Mouse (Mus musculus) stomach, postnatal 0 days (tissue): Measurements from ENCODE around the gene Ptma. TPM values are rescaled to one million over a fixed set of nuclear protein-coding genes. Genes with fewer than 3 reads are reported as not detected.

ENCODE experiments used
- ATAC-seq: fragments of 200-750 bp; cut with Nextera tagmentation; 2 replicates; pipeline ENCODE4 v1.8.0; 2017; ENCODE audit not compliant: low FRiP score, low TSS enrichment
- DNase-seq: peaks from one replicate; pipeline ENCODE4 v3.0.0-alpha.2; 2016; ENCODE audit warnings: low spot score
- H3K27ac ChIP-seq: fragments of 300-500 bp; sonication (generic); replicated peaks from 2 replicates; pipeline ENCODE4 v1.5.1; 2014; ENCODE audit warnings: mild to moderate bottlenecking, control low read depth
- H3K27me3 ChIP-seq: fragments of 300-500 bp; sonication (generic); 2 replicates; pipeline ENCODE4 v1.6.1; 2014; ENCODE audit warnings: low read length; ENCODE audit not compliant: control insufficient read depth, insufficient read depth
- H3K36me3 ChIP-seq: fragments of 300-500 bp; sonication (generic); 2 replicates; pipeline ENCODE4 v1.6.1; 2014; ENCODE audit warnings: low read length, mixed read lengths; ENCODE audit not compliant: control insufficient read depth, insufficient read depth
- H3K4me1 ChIP-seq: fragments of 300-500 bp; sonication (generic); replicated peaks from 2 replicates; pipeline ENCODE4 v1.6.1; 2014; ENCODE audit warnings: antibody characterized with exemption; ENCODE audit not compliant: control insufficient read depth, insufficient read depth
- H3K4me2 ChIP-seq: fragments of 300-500 bp; sonication (generic); replicated peaks from 2 replicates; pipeline ENCODE4 v1.6.1; 2014; ENCODE audit warnings: low read depth, mild to moderate bottlenecking, control low read depth, moderate library complexity
- H3K4me3 ChIP-seq: fragments of 300-500 bp; sonication (generic); 2 replicates; pipeline ENCODE4 v1.5.1; 2014; ENCODE audit warnings: low read depth, low read length, control low read depth
- H3K9ac ChIP-seq: fragments of 300-500 bp; sonication (generic); 2 replicates; pipeline ENCODE4 v1.6.1; 2014; ENCODE audit warnings: mild to moderate bottlenecking, low read length, control low read depth, mixed read lengths
- H3K9me3 ChIP-seq: fragments of 300-500 bp; sonication (generic); 2 replicates; pipeline ENCODE4 v1.6.1; 2016; ENCODE audit warnings: low read length; ENCODE audit not compliant: control insufficient read depth
- CTCF ChIP-seq: IDR thresholded peaks from 2 replicates; pipeline ENCODE4 v1.5.1; 2016; ENCODE audit warnings: antibody characterized with exemption, low read depth, mild to moderate bottlenecking, moderate library complexity
- EP300 ChIP-seq: optimal IDR thresholded peaks from 2 replicates; pipeline ENCODE3; 2016; ENCODE audit warnings: antibody characterized with exemption
- WGBS: fragments of 180-500 bp; shearing (Covaris S2); extraction: QIAGEN DNeasy Blood & Tissue Kit; methylation state at CpG from one replicate; pipeline ENCODE4 v1.1.7; 2014; 5-methylcytosine and 5-hydroxymethylcytosine counted together
- polyA plus RNA-seq: library from polyadenylated mRNA; unstranded; fragments of >200 nt; fragmentation: Nextera tagmentation; extraction: Ambion mirVana; gene quantifications from 2 replicates; pipeline ENCODE4 v1.2.1, GENCODE M21; 2015

The Ptma gene
- polyA plus RNA-seq, 1 experiment from 2014 or later = 1,585 TPM

GRCm38 (mm10) chr1:86524619-86525498 lies 1.7 kb upstream of the Ptma start:
- Histone ChIP-seq H3K4me2 (peak overlapping the region; percentile 88), H3K9me3 (no peaks in the 10 kb centered on the region), H3K36me3 (peaks cover 6% of the 10 kb centered on the region; the same call in 1 of the 2 replicates), H3K27ac (peak overlapping the region; percentile 100), H3K4me1 (peaks cover 4% of the 10 kb centered on the region), H3K27me3 (no peaks in the 10 kb centered on the region), H3K9ac (peak overlapping the region; percentile 81), H3K4me3 (peak overlapping the region; percentile 49)
- TF ChIP-seq CTCF (peak; percentile 99), EP300 (peak; percentile 68)
- DNase-seq (peak; percentile 99), ATAC-seq (peak; percentile 80)
- WGBS = 2% methylated on average over 53 of the region's 53 CpGs

GRCm38 (mm10) chr1:86525499-86526115 lies 919 bp upstream of the Ptma start:
- peak; percentile 77 for DNase-seq
- WGBS = under 1% methylated on average over 44 of the region's 44 CpGs

GRCm38 (mm10) chr1:86526789-86527598 lies 468 bp downstream of the Ptma start:
- peak overlapping the region; percentile 82 for H3K4me2 ChIP-seq
- TF ChIP-seq CTCF = no peak
- TF ChIP-seq EP300 = no peak
- peak overlapping the region; percentile 100 for H3K9ac ChIP-seq
- peaks cover 8% of the 10 kb centered on the region for H3K4me1 ChIP-seq
- ATAC-seq (no peak), DNase-seq (peak; percentile 47)
- no peaks in the 10 kb centered on the region for H3K27me3 ChIP-seq
- H3K27ac ChIP-seq = peak overlapping the region; percentile 97
- no peaks in the 10 kb centered on the region for H3K9me3 ChIP-seq
- WGBS = under 1% methylated on average over 104 of the region's 111 CpGs
- H3K4me3 ChIP-seq = peak overlapping the region; percentile 98
- H3K36me3 ChIP-seq = peaks cover 9% of the 10 kb centered on the region; the same call in 1 of the 2 replicates

More at GRCm38 (mm10) chr1:86525499-86526115, 919 bp upstream of the Ptma start:
- Histone ChIP-seq H3K4me2 (peak overlapping the region; percentile 88), H3K9me3 (no peaks in the 10 kb centered on the region), H3K27ac (peak overlapping the region; percentile 100), H3K4me1 (peaks cover 4% of the 10 kb centered on the region), H3K4me3 (peak overlapping the region; percentile 49), H3K27me3 (no peaks in the 10 kb centered on the region), H3K9ac (peak overlapping the region; percentile 81), H3K36me3 (peaks cover 7% of the 10 kb centered on the region; the same call in 1 of the 2 replicates)
- TF ChIP-seq CTCF = no peak
- TF ChIP-seq EP300 = no peak
- ATAC-seq = peak; percentile 13

GRCm38 (mm10) chr1:86527599-86528486 lies 1.3 kb downstream of the Ptma start:
- H3K4me1 ChIP-seq = peaks cover 8% of the 10 kb centered on the region; the same call in 1 of the 2 replicates
- peaks cover 9% of the 10 kb centered on the region; the same call in 1 of the 2 replicates for H3K36me3 ChIP-seq
- TF ChIP-seq CTCF (peak; percentile 86), EP300 (peak; percentile 88)
- ATAC-seq = peak; percentile 41
- peak overlapping the region; percentile 98 for H3K4me3 ChIP-seq
- WGBS = under 1% methylated on average over 88 of the region's 89 CpGs
- H3K27me3 ChIP-seq = no peaks in the 10 kb centered on the region
- H3K27ac ChIP-seq = peak overlapping the region; percentile 97
- H3K4me2 ChIP-seq = peak overlapping the region; percentile 82
- peak; percentile 94 for DNase-seq
- peak overlapping the region; percentile 100 for H3K9ac ChIP-seq
- H3K9me3 ChIP-seq = no peaks in the 10 kb centered on the region
